Mouse (Mus musculus) cerebellum, adult 18-20 months (tissue): ENCODE results near the gene Adora1.

Experiments
- DNase-seq, 2 experiments: peaks; one replicate each; pipeline ENCODE4 v3.0.0; 2021

The Adora1 gene

DNA sequence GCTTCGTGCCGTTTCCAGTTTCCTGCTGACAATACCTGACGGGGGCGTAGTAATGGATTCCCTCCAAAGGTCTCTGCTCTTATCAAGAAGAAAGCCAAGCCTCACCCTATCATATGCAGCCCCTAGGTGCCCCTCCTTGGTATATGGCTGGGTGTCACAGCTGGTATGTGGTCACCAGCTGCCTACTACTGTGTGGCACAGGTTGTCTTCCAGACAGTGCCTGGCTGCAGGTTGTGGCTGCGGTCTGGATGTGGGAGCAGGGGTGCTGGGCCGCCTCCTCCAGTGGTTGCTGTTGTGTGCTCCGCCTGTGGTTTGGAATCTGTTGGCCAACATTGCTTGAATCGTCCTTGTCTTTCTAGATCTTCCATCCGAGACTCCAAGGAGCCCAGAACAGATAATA lies 84.5 kb downstream of the Adora1 start:
- no peak for DNase-seq

DNA sequence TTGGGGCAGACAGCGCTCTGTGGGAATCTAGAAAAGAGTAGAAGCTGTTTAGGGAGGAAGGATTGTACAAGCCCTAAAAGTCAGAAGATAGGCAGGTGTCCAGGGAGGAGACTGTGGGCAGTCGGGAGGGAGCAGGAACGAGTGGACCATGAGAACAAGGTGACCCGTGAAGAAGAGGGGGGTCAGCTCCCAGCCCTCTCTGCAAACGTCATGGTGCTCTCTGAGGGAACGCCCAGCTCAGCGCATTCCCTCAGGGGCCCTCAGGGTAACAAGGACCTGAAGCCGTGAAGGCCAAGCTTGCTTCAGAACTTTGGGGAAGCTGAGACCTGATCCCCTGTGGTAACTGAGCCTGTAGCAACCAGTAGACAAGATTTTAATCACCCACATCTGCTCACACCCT lies 85.2 kb downstream of the Adora1 start:
- no peak for DNase-seq
